Mouse (Mus musculus): ENCODE data around the gene Setd3.

DNA sequence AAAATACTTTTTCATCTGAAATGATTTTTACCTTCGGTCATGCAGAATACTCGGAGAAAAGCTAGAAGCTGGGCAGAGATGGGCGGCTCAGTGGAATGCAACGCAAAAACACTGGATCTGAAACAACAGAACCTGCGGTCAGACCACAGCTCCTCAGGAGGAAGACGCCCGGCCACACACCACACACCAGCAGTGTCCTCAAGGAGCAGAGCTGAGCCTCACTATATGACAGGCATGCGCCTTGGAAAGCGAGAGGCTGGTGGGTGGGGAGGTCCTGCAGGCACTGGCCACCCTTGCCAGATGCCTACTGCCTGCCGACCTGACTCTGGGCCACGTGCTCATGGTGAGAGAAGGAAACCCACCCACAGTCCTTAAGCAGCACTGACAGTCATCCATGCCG is 67.9 kb downstream of the Setd3 start:
- TF ChIP-seq POLR2A (IDR thresholded peaks at IDR 0.05; ENCODE audit: borderline replicate concordance, control insufficient read depth, low read depth, low read length) (no peak), CTCF (IDR thresholded peaks at IDR 0.05; ENCODE audit: control insufficient read depth, insufficient read depth, low read length) (no peak)

Data from bone marrow, adult 2 months (tissue).